In genomic region chr11:60454080-60454744, GRCm38 (mm10) we compare ENCODE assay signal across 8 mouse cellular contexts. TPM values are rescaled to one million over a fixed set of nuclear protein-coding genes. Genes with fewer than 3 reads are reported as not detected.
A peak's percentile ranks its signal among the peaks of the same experiment; 100 is the strongest.
DNase-seq lines count a peak whose midpoint lies in the region; ATAC-seq lines count a peak whose summit lies in the region.

Gene Drg2 (plus strand): TSS chr11:60454591.

- H3K36me3 ChIP-seq in lung, embryonic 16.5 days (ENCODE audit: control insufficient read depth, insufficient read depth, low read length): peaks cover 10% of the 10 kb centered on the region

- H3K4me1 ChIP-seq in lung, embryonic 16.5 days (replicated peaks; ENCODE audit: control insufficient read depth, insufficient read depth, low read length): peaks cover 8% of the 10 kb centered on the region

- no peaks in the 10 kb centered on the region for H3K9me3 ChIP-seq in lung, embryonic 16.5 days (ENCODE audit: control insufficient read depth, low read length)

- H3K4me3 ChIP-seq in lung, embryonic 16.5 days (ENCODE audit: low read length): peak within 1 kb of the TSS; percentile 85

- ATAC-seq in hematopoietic stem cell, adult 5-6 weeks (replicated peaks in 1 of 2; ENCODE audit: insufficient read depth in 1 of 2, low FRiP score in 2 of 2, low TSS enrichment in 1 of 2, low read depth in 1 of 2, poor library complexity in 2 of 2, severe bottlenecking in 2 of 2): peak; percentile 95 to 96
- ATAC-seq in lung, embryonic 16.5 days (ENCODE audit: low read depth): peak; percentile 92

- peak within 1 kb of the TSS; percentile 85 for H3K9ac ChIP-seq in lung, embryonic 16.5 days (ENCODE audit: low read length)

- DNase-seq in MEL-GATA-1-ER (ENCODE audit: extremely low read depth, low read depth): peak; percentile 88
- peak; percentile 89 for DNase-seq in cerebellum, adult 8-10 months
- peak; percentile 94 for DNase-seq in forelimb bud, embryonic 11.5 days (ENCODE audit: low read depth, low spot score)
- peak; percentile 79 for DNase-seq in layer of hippocampus, adult 9-10 months (ENCODE audit: low spot score)
- peak; percentile 77 for DNase-seq in ovary, postnatal 10 days (ENCODE audit: low spot score)
- DNase-seq in thymus, postnatal 10 days (ENCODE audit: low spot score in 2 of 2): peak; percentile 75 to 89

- H3K27ac ChIP-seq in lung, embryonic 16.5 days (ENCODE audit: low read length): peak within 1 kb of the TSS; percentile 63

- H3K4me2 ChIP-seq in lung, embryonic 16.5 days (ENCODE audit: low read depth, low read length): peak within 1 kb of the TSS; percentile 87

- no peaks in the 10 kb centered on the region for H3K27me3 ChIP-seq in lung, embryonic 16.5 days (ENCODE audit: control insufficient read depth, insufficient read depth, low read depth, low read length)

- WGBS in lung, embryonic 16.5 days: 4% methylated on average over 27 of the region's 27 CpGs

RNA-seq across cellular contexts. Expression of gene Drg2, which starts in this region (rescaled TPM):
- total RNA-seq in hematopoietic stem cell, adult 5-6 weeks (2017): 73.9 and 84.2 TPM in 2 replicates
- polyA plus RNA-seq in lung, embryonic 16.5 days (2015; fragmentation: Nextera tagmentation; extraction: Ambion mirVana): 93.5 and 98.1 TPM in 2 replicates

Comparison
In these comparisons a context has a peak if more than half of its experiments do, and no peak if none do; other contexts are left out.
1. Peak in every context shown above with its lines: DNase-seq, ATAC-seq, H3K4me3 ChIP-seq and H3K27ac ChIP-seq.